Mouse (Mus musculus) heart, adult 2 months (tissue): Measurements from ENCODE around the gene Col5a2. TPM values are rescaled to one million over a fixed set of nuclear protein-coding genes. Genes with fewer than 3 reads are reported as not detected.

Experiments used
- DNase-seq, 2 experiments: peaks; one replicate each; pipeline ENCODE4 v3.0.0; 2021
- H3K27ac ChIP-seq: fragments of 200-600 bp; 2 replicates; pipeline ENCODE4 v1.8.1; 2022
- H3K27me3 ChIP-seq: fragments of 200-500 bp; 2 replicates; pipeline ENCODE4 v1.6.1; 2012; ENCODE audit warnings: mild to moderate bottlenecking, low read length, inconsistent platforms, mixed read lengths; ENCODE audit not compliant: control insufficient read depth, insufficient read depth
- H3K36me3 ChIP-seq: fragments of 200-500 bp; 2 replicates; pipeline ENCODE4 v1.6.1; 2012; ENCODE audit warnings: low read length, inconsistent platforms; ENCODE audit not compliant: control insufficient read depth, insufficient read depth
- H3K4me1 ChIP-seq: fragments of 200-500 bp; 2 replicates; pipeline ENCODE4 v1.6.1; 2011; ENCODE audit warnings: low read length; ENCODE audit not compliant: control insufficient read depth, insufficient read depth
- H3K4me3 ChIP-seq: fragments of 200-600 bp; 2 replicates; pipeline ENCODE4 v1.8.1; 2022
- H3K79me2 ChIP-seq: fragments of 200-500 bp; replicated peaks from 2 replicates; pipeline ENCODE4 v1.6.1; 2012; ENCODE audit warnings: mild to moderate bottlenecking, inconsistent platforms, low read length, moderate library complexity, mixed read lengths; ENCODE audit not compliant: control insufficient read depth, insufficient read depth
- H3K9ac ChIP-seq: fragments of 200-500 bp; 2 replicates; pipeline ENCODE4 v1.6.1; 2012; ENCODE audit warnings: low read depth, mild to moderate bottlenecking, control low read depth, inconsistent platforms, low read length, mixed read lengths
- CTCF ChIP-seq: fragments of 200-600 bp; IDR thresholded peaks from 2 replicates; pipeline ENCODE4 v1.8.1; 2022; ENCODE audit warnings: antibody characterized with exemption, mild to moderate bottlenecking, moderate library complexity
- EP300 ChIP-seq: fragments of 200-500 bp; IDR thresholded peaks from 2 replicates; pipeline ENCODE4 v1.6.1; 2011; ENCODE audit warnings: low read depth, low read length, control low read depth; ENCODE audit not compliant: insufficient read depth
- POLR2A ChIP-seq: fragments of 200-500 bp; IDR thresholded peaks from 2 replicates; pipeline ENCODE4 v1.6.1; 2011; ENCODE audit warnings: mild to moderate bottlenecking, low read depth, low read length, control low read depth; ENCODE audit not compliant: insufficient read depth
- WGBS: fragments of 180-500 bp; shearing (Covaris S2); methylation state at CpG from one replicate; pipeline ENCODE4 v1.1.7; 2018; 5-methylcytosine and 5-hydroxymethylcytosine counted together
- intact Hi-C: fragments of 180-260 bp; cut with DNase I; formaldehyde crosslinking; loops from one replicate; pipeline ENCODE4 v1.15.1; 2025
- polyA plus RNA-seq: library from polyadenylated mRNA; depleted of rRNA; stranded (reverse); fragments of >200 nt; gene quantifications from 2 replicates; pipeline ENCODE4 v1.2.3, GENCODE M21; 2012; rRNA removed
- total RNA-seq, 2 experiments: library from RNA; stranded (reverse); gene quantifications; 2 replicates each; pipeline ENCODE4 v1.2.3; 2021

Gene Col5a2
- total and polyA plus RNA-seq, 3 experiments: 8.0 to 15.8 (median 10.9) TPM

- Histone ChIP-seq H3K36me3 (no peaks in the 10 kb centered on the region), H3K27me3 (no peaks in the 10 kb centered on the region), H3K9ac (no peak overlapping the region), H3K79me2 (no peaks in the 10 kb centered on the region), H3K4me1 (no peaks in the 10 kb centered on the region), H3K27ac (no peak overlapping the region), H3K4me3 (no peak overlapping the region)
- WGBS: 88% methylated on average over 2 of the region's 2 CpGs
- intact Hi-C loops: no loop called here
- TF ChIP-seq CTCF (no peak), EP300 (no peak), POLR2A (no peak)
- DNase-seq: no peak
Observed at GRCm38 (mm10) chr1:45363274-45363673, 139.8 kb downstream of the Col5a2 start.

- H3K9ac ChIP-seq: no peak overlapping the region
- no peak overlapping the region for H3K27ac ChIP-seq
- 93% methylated on average over 2 of the region's 2 CpGs for WGBS
- TF ChIP-seq POLR2A: no peak
- TF ChIP-seq CTCF: no peak
- no peak for TF ChIP-seq EP300
- DNase-seq: no peak
- H3K79me2 ChIP-seq: no peaks in the 10 kb centered on the region
- no peaks in the 10 kb centered on the region; the same call in 1 of the 2 replicates for H3K4me1 ChIP-seq
- intact Hi-C loops: loop anchor here (10.0 kb wide), 1 partner anchor 265 kb away; no protein-coding TSS in a partner anchor
- H3K36me3 ChIP-seq: no peaks in the 10 kb centered on the region
- H3K4me3 ChIP-seq: no peak overlapping the region
- H3K27me3 ChIP-seq: no peaks in the 10 kb centered on the region
Observed at GRCm38 (mm10) chr1:45359673-45360072, 143.4 kb downstream of the Col5a2 start.

GRCm38 (mm10) chr1:45359147-45359546 is 143.9 kb downstream of the Col5a2 start:
- H3K36me3 ChIP-seq: no peaks in the 10 kb centered on the region
- intact Hi-C loops: loop anchor here (10.0 kb wide), 1 partner anchor 266 kb away; no protein-coding TSS in a partner anchor
- no peak overlapping the region for H3K9ac ChIP-seq
- H3K27ac ChIP-seq: no peak overlapping the region
- H3K4me3 ChIP-seq: no peak overlapping the region
- TF ChIP-seq CTCF (no peak), EP300 (no peak), POLR2A (no peak)
- H3K79me2 ChIP-seq: no peaks in the 10 kb centered on the region
- no peaks in the 10 kb centered on the region; the same call in 1 of the 2 replicates for H3K4me1 ChIP-seq
- DNase-seq: no peak
- 50% methylated on average over 2 of the region's 2 CpGs for WGBS
- no peaks in the 10 kb centered on the region for H3K27me3 ChIP-seq

- no peaks in the 10 kb centered on the region for H3K36me3 ChIP-seq
- H3K27ac ChIP-seq: no peak overlapping the region
- intact Hi-C loops: loop anchor here (10.0 kb wide), 1 partner anchor 267 kb away; no protein-coding TSS in a partner anchor
- 80% methylated on average over 1 of the region's 1 CpGs for WGBS
- no peaks in the 10 kb centered on the region for H3K79me2 ChIP-seq
- H3K9ac ChIP-seq: no peak overlapping the region
- TF ChIP-seq EP300 (no peak), POLR2A (no peak), CTCF (no peak)
- no peaks in the 10 kb centered on the region for H3K27me3 ChIP-seq
- H3K4me1 ChIP-seq: no peaks in the 10 kb centered on the region; the same call in 1 of the 2 replicates
- DNase-seq: no peak
- no peak overlapping the region for H3K4me3 ChIP-seq
Observed at GRCm38 (mm10) chr1:45358020-45358419, 145.1 kb downstream of the Col5a2 start.

GRCm38 (mm10) chr1:45355944-45356343 is 147.1 kb downstream of the Col5a2 start:
- WGBS: 65% methylated on average over 4 of the region's 4 CpGs
- Histone ChIP-seq H3K36me3 (no peaks in the 10 kb centered on the region), H3K9ac (no peak overlapping the region), H3K4me1 (no peaks in the 10 kb centered on the region; the same call in 1 of the 2 replicates), H3K27me3 (no peaks in the 10 kb centered on the region), H3K27ac (peak overlapping the region; percentile 51), H3K4me3 (no peak overlapping the region), H3K79me2 (no peaks in the 10 kb centered on the region)
- intact Hi-C loops: loop anchor here (10.0 kb wide), 1 partner anchor 269 kb away; no protein-coding TSS in a partner anchor
- TF ChIP-seq POLR2A: no peak
- DNase-seq: peak in 1 of 2 experiments; percentile 29

- no peak for DNase-seq
- no peaks in the 10 kb centered on the region for H3K4me1 ChIP-seq
- no peaks in the 10 kb centered on the region for H3K79me2 ChIP-seq
- no peaks in the 10 kb centered on the region for H3K36me3 ChIP-seq
- intact Hi-C loops: no loop called here
- no peak overlapping the region for H3K9ac ChIP-seq
- no peaks in the 10 kb centered on the region for H3K27me3 ChIP-seq
- H3K4me3 ChIP-seq: no peak overlapping the region
- no peak overlapping the region for H3K27ac ChIP-seq
- 80% methylated on average over 1 of the region's 1 CpGs for WGBS
- TF ChIP-seq POLR2A (no peak), EP300 (no peak), CTCF (no peak)
Observed at GRCm38 (mm10) chr1:45329149-45329548, 173.9 kb downstream of the Col5a2 start.

Other genes starting within 250 kb of the Col5a2 start
- gene Col3a1, start 191.7 kb downstream of the Col5a2 start, total RNA-seq: 100 to 1,000 TPM in 1 of 2 experiments, 10 to 100 TPM in 1; 77.8 to 183 TPM
- gene Col3a1, start 191.7 kb downstream of the Col5a2 start, polyA plus RNA-seq: 78.8 and 130 TPM in 2 replicates